Mouse (Mus musculus): ENCODE results near the gene Olfr732. TPM values are rescaled to one million over a fixed set of nuclear protein-coding genes. Genes with fewer than 3 reads are reported as not detected.

Gene Olfr732
- total RNA-seq (2021): not detected
- long read RNA-seq, experiment 1: 0 reads
- long read RNA-seq, experiment 2: 0 reads

- DNase-seq: no peak
Observed at GRCm38 (mm10) chr14:50284106-50284505, at the start of gene Olfr732. Gene Olfr732, minus strand, starts transcription at chr14:50284206.

GRCm38 (mm10) chr14:50326661-50327060 lies 42.7 kb upstream of the Olfr732 start, which contains the start of gene Olfr734:
Gene Olfr734, minus strand, starts transcription at chr14:50326761.
- no peak for DNase-seq

DNA sequence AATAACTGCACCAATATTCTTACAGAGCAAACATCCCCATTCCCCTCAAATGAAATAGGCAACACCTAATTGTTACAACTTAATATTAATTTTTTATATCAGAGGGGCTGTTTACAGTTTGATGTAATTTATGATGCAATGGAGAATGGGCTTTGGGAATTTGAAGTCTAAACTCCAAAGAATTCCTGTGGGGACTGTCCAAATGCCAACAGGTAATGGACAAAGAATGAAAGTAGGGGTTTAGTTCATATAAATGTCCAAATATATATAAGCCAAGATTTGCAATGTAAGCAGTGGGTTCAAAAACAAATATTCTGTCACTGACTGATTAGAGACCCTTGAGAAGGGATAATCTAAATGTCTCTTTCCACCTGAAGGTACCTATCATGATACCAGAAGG lies 17.4 kb upstream of the Olfr732 start, which contains the start of gene Olfr733:
Olfr733 (minus strand) TSS at position 101 of the 400 bp plus-strand sequence.
- no peak for DNase-seq

DNA sequence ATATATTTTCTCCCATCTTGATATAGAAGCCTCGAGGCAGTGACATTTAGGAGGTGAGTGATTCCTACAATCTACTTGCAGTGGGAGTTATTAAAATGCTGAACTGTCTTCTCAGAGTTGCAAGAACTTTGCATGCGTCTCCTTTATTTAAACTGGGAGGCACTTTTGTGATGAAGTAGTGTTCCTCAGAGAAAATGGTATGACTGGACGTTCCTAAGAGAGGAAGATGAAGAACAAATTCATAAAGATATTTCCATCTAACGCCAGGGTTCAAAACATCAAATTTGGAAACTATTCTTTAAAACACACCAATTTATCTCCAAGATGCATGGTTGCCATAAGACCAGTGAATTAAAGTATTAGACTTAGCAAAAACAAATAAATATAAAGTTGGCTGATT lies 42.2 kb downstream of the Olfr732 start, which contains the start of gene Olfr731:
Olfr731 (minus strand) TSS at position 101 of the 400 bp plus-strand sequence.
- no peak for DNase-seq

Other genes starting within 250 kb of the Olfr732 start
- gene Olfr725, start 243.8 kb downstream of the Olfr732 start, total RNA-seq (2021): not detected
- gene Olfr726, start 193.3 kb downstream of the Olfr732 start, total RNA-seq (2021): not detected
- not detected for gene Olfr727, start 161.0 kb downstream of the Olfr732 start, total RNA-seq (2021)
- gene Olfr728, start 141.5 kb downstream of the Olfr732 start, total RNA-seq (2021): not detected
- gene Olfr729, start 131.3 kb downstream of the Olfr732 start, total RNA-seq (2021): not detected
- gene Olfr730, start 96.0 kb downstream of the Olfr732 start, total RNA-seq (2021): not detected
- gene Olfr731, start 42.3 kb downstream of the Olfr732 start, total RNA-seq (2021): not detected
- not detected for gene Olfr733, start 17.3 kb upstream of the Olfr732 start, total RNA-seq (2021)
- not detected for gene Olfr734, start 42.6 kb upstream of the Olfr732 start, total RNA-seq (2021)
- not detected for gene Olfr735, start 64.7 kb upstream of the Olfr732 start, total RNA-seq (2021)
- gene Tlr11, start 73.7 kb upstream of the Olfr732 start, total RNA-seq (2021): under 1 TPM in 1 of 2 experiments, not detected in 1; 0.08 TPM
- gene Olfr736, start 97.0 kb upstream of the Olfr732 start, total RNA-seq (2021): not detected
- not detected for gene Olfr738, start 123.4 kb upstream of the Olfr732 start, total RNA-seq (2021)
- not detected for gene Olfr739, start 134.4 kb upstream of the Olfr732 start, total RNA-seq (2021)
- gene Olfr740, start 161.3 kb upstream of the Olfr732 start, total RNA-seq (2021): not detected
- not detected for gene Olfr741, start 188.5 kb upstream of the Olfr732 start, total RNA-seq (2021)
- not detected for gene Olfr742, start 219.4 kb upstream of the Olfr732 start, total RNA-seq (2021)
- not detected for gene Olfr743, start 237.6 kb upstream of the Olfr732 start, total RNA-seq (2021)

Data from heart, adult 18-20 months (tissue).